8 mouse cellular contexts compared by ENCODE assay signal in genomic region chr11:45539459-45539858, GRCm38 (mm10).
DNase-seq lines count a peak whose midpoint lies in the region; ATAC-seq lines count a peak whose summit lies in the region.

No protein-coding gene starts in this region.

- H3K36me3 ChIP-seq in hindbrain, embryonic 15.5 days, result no peaks in the 10 kb centered on the region

- H3K9ac ChIP-seq in hindbrain, embryonic 15.5 days, result no peak overlapping the region

- ATAC-seq in frontal cortex, adult (ENCODE audit: low TSS enrichment), result peak; percentile 94
- peak; percentile 87 for ATAC-seq in hindbrain, embryonic 15.5 days (ENCODE audit: low FRiP score, low read depth)
- ATAC-seq in megakaryocyte-erythroid progenitor cell, adult 5-6 weeks (replicated peaks; ENCODE audit: low FRiP score, low TSS enrichment, poor library complexity, severe bottlenecking), result no peak

- no peaks in the 10 kb centered on the region for H3K9me3 ChIP-seq in hindbrain, embryonic 15.5 days

- H3K4me2 ChIP-seq in hindbrain, embryonic 15.5 days, result no peak overlapping the region

- no peak overlapping the region for H3K27ac ChIP-seq in hindbrain, embryonic 15.5 days (replicated peaks)

- DNase-seq in Muller cell, postnatal 12 days (ENCODE audit: inconsistent ontology term), result peak; percentile 69
- DNase-seq in cerebellum, adult 18-20 months, result peak; percentile 80 to 86
- peak; percentile 31 to 75 for DNase-seq in layer of hippocampus, postnatal 25 days (ENCODE audit: extremely low spot score in 1 of 2, low spot score in 1 of 2)
- DNase-seq in lung, postnatal 36 days, result peak; percentile 80
- DNase-seq in right cerebral cortex, postnatal 25 days, result peak; percentile 63

- H3K4me3 ChIP-seq in hindbrain, embryonic 15.5 days, result no peak overlapping the region

- H3K27me3 ChIP-seq in hindbrain, embryonic 15.5 days, result no peaks in the 10 kb centered on the region

- WGBS in hindbrain, embryonic 15.5 days, result 34% methylated on average over 4 of the region's 4 CpGs

- H3K4me1 ChIP-seq in hindbrain, embryonic 15.5 days (replicated peaks), result peaks cover 5% of the 10 kb centered on the region
